Mouse (Mus musculus) adrenal gland (tissue): Measurements from ENCODE around the gene Bola1.
"Not testable (repeated sequence)": the region's sequence is repeated elsewhere in the genome, so short reads cannot be mapped to it uniquely, and the experiment has no call there.

Experiments
- intact Hi-C: fragments of 180-260 bp; cut with DNase I; formaldehyde crosslinking; loops from one replicate; pipeline ENCODE4 v1.15.1; 2025

Gene Bola1

DNA sequence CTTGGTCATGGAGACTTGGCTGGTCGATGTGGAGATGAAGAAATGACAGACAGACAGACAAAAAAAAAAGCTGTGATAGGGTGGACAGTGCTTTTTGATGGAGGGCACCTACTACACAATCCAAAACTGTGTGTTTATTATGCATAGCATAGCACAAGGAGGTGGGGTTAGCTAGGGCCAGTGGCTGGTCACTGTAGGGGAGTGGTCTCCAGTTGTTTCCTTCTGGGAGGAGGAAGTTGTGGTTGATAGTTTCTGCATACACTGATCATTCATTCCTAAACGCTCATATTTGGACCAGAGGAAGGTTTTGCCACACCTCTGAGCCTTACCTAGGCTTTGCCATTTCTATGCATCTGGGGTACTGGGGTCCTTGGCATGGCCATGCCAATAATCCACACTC lies 10.9 kb upstream of the Bola1 start:
- intact Hi-C loops = no loop called here

DNA sequence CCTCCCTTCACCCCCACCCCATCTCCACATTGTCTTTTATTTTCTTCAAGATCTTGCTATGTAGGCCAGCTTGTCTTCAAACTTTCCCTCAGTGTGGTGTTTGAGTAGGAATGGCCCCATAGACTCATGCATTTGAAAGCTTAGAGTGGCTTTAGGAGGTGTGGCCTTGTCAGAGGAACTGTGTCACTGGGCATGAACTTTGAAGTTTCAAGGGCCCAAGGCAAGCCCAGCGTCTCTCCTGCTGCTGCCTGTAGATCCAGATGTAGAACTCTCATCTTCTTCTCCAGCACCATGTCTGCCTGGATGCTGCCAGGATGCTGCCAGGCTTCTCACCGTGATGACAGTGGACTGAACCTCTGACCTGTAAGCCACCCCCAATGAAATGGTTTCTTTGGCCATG lies 9.3 kb upstream of the Bola1 start:
- intact Hi-C loops = no loop called here

DNA sequence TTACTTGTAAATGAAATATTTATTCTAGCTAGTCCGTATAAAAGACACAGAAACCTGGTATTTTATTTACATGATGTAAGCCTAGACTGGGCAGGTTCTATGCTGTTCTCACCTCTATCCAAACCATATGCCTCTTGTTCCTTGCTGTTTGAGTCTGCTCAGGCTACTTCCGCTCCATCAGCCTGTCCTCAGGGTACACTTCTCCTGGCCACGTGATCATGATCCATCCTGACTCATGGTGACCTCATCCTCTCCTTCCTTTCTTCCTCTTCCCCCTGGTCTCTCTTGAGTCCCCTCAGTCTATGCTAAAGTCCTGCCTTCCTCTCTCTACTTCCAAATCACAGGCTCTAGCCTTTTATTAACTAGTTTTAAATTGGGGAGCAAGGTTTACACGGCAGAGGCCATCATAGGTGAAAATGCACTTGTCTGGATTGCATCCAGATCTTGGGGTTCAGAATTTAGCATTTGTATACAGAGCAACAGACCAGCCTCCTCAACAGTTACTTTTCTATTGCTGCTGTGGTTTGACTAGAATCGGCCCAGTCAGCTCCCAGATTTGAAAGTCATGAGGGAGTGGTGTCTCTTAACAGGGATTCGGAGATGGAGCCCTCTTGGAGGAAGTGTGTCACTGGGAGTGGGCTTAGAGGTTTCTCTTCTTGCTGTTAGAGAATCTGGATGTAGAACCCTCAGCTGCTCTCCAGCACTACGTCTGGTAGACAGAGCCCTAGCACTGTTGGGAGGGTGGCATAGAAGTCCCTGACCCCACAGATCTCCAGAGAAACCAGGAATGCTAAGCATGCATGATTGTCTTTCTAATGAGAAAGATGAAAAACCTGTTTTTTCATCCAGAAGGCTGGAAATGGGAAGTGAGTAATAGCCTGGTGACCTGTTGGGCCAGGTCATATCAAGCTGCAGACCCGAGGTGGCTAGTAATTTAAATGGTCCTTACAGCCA lies 7.5 kb upstream of the Bola1 start:
- intact Hi-C loops = no loop called here

DNA sequence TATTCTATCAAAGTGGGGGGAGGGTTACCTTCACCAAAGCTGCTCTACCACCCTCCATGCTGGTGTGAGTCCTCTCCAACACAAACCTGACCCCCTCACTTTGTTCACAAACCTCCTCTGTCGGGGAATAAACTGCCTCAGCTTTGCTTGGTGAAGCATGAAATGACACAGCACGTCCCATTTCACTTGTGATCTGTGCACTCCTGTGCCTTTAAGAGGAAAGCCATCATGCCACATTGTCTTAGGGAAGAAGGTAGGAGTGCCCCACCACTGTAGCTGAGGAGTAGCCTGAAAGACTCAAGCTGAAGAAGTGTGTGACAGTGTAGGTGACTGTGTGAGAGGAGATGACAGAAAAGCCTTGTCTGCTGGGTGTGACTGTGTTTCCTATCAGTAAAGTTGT lies 5.9 kb upstream of the Bola1 start:
- intact Hi-C loops = no loop called here

DNA sequence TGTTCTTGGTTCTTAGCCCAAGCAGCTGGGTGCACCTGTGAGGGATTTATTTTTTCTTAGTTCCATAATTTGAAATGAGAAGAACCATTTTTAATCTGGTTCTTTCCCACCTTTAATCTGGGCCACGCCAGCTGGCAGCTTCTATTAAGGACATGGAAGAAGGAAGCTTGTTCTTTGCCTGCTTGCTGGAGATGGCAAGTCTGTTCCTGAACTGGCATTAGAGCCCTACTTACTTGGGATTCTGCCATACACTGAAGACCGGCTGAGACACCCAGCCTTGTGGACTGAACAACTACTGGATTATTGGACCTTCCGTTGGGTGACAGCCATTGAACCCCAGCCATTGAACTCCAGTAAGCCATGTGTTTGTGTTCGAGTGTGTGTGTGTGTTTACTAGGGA lies 3.3 kb upstream of the Bola1 start:
- intact Hi-C loops = no loop called here

DNA sequence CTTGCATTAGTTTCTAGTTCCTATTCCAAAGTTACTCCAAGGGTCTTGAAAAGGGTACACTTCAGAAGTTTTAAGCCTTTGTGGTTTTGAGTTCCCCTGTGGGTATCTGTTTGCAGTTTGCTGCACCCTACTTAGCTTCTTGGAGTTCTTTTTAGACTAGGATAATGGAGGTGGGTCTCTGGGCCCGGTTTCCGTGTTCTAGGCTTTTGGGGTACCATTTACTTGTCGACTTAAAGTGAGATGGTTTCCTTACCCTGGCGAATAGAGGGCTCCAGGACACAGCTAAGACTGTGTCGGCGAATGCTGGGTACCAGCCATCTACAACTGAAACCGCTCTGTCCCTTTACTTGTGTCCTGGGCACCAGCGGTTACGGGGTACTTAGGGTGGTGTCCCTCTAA lies 2.1 kb upstream of the Bola1 start:
- intact Hi-C loops = loop anchor here (2.0 kb wide), 1 partner anchor 23 kb away; the partner anchor contains the start of gene Hist2h2aa1

DNA sequence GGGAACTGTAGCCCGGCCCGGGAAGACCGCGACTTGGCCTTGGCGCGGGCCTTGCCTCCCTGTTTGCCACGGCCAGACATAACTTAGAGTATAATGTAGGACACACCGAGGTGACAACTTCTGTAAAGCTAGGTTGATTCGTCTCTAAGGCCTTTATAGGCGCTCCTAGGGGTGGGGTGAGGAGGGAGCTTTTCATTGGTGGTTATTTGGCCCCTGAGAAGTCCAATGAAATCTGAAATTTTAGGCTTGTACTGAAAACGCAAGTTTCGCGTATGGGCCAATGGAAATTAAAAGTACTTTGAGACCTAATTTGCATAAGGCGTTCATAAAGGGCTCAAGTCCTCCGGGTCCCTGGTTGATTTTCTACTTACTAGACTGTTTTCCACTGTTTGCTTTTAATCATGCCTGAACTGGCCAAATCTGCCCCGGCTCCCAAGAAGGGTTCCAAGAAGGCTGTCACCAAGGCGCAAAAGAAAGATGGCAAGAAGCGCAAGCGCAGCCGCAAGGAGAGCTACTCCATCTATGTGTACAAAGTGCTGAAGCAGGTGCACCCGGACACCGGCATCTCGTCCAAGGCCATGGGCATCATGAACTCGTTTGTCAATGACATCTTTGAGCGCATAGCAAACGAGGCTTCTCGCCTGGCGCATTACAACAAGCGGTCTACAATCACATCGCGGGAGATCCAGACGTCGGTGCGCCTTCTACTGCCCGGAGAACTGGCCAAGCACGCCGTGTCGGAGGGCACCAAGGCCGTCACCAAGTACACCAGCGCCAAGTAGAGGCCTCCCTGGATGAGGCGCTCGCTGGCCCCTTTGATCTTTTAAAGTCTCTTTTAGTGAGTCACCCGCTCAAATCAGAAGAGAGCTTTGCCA lies 1.5 kb upstream of the Bola1 start, which contains the start of the genes Hist2h2ac and Hist2h2be:
Hist2h2ac (minus strand) TSS at position 116 of the 875 bp plus-strand sequence.
Hist2h2be (plus strand) TSS at position 355 of the 875 bp plus-strand sequence.
- intact Hi-C loops = loop anchor here (2.0 kb wide), 1 partner anchor 24 kb away; the partner anchor contains the start of gene Hist2h2aa1

DNA sequence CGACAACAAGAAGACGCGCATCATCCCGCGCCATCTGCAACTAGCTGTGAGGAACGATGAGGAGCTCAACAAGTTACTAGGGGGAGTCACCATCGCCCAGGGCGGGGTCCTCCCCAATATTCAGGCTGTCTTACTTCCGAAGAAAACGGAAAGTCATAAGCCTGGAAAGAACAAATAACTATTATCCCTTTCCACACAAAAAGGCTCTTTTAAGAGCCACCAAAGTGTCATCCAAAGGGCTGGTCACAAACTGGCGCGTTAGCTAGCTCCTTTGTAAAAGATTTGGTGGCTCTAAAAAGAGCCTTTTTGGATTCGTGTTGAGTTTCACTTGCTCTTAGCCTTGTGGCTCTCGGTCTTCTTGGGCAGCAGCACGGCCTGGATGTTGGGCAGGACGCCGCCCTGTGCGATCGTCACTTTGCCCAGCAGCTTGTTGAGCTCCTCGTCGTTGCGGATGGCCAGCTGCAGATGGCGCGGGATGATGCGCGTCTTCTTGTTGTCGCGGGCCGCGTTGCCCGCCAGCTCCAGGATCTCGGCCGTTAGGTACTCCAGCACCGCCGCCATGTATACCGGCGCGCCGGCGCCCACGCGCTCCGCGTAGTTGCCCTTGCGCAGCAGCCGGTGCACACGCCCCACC lies 739 bp upstream of the Bola1 start:
- intact Hi-C loops = loop anchor here (2.0 kb wide), 1 partner anchor 25 kb away; the partner anchor contains the start of gene Hist2h2aa1

DNA sequence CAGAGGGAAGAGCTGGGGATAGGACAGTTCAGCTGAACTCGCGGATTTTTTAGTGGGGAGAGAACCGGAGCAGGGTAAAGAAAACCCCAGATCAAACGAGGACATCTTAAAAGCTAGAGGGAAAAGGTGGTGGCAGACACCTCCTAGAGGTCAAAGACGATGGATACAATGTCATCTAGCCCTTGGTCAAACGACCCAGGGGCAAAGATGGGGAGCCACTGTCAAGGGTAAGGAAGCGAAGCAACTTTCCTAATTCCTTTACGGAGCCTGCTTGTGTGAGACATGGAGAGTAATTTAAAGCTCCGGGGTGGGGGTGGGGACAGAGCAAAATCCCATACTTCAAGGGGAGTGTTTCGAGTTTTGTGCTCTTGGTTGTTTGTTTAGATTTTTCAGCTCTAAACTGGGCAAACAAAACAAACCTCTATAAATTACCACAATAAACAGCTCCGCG lies 293 bp downstream of the Bola1 start:
- intact Hi-C loops = loop anchor here (5.0 kb wide), 2 partner anchors 43 to 57 kb away; partner anchors contain the start of genes Hist2h4 and Mtmr11

DNA sequence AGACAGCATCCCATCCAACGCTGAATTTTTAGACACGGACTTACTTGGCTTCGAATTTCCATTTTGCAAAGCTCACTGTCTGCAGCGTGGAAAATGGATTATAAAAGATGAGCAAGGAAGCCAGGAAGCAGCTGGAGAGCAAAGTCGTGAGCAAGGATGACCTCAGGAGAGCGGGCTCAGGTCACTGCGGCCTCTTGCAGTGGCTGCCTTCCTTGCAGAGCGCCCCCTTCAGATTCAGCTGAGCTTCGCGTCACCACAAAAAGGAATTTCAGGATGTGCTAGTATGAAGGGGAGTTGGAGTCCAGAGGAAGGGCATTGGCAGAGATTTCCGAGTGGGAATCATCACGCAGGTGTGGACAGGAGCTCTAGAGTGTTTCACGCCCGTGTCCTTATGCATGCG lies 10.3 kb downstream of the Bola1 start:
- intact Hi-C loops = no loop called here

DNA sequence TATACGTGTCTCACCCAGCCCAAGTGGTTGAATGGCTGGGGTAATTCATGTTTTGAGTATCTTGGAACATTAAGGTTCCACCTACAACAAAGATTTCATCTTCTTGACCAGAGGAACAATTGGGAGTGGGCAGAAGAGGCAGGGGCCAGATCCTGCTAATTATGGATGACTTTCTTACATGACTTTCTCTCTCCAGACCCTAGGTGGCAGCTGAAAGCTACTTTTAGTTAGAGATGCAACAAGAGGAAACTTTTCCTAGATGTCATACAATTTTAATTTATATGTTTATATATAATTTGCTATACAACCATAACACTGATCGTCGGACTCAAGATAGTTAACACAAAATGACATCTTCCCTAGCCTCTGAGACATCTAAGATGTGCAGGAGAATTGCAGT lies 11.7 kb downstream of the Bola1 start:
- intact Hi-C loops = no loop called here

DNA sequence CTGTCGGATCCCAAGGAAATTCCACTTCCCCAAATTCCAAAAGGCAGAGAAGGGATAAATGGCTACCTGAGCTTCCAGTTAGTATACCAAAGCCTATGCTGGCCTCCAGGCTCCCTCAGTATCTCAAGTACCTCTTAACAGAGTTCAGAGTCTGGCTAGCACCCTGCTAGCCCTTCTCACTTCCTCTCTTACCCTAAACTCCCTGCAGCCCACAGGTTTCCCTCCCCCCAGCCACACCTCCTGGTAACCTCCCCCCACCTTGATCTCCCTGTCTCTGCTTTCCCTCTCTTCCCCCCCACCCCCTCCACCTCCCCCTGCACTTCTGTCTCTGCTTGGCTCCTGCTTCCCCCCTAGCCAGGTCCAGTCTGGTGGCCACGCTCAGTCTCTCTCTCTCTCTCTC lies 19.8 kb downstream of the Bola1 start:
- intact Hi-C loops = no loop called here

DNA sequence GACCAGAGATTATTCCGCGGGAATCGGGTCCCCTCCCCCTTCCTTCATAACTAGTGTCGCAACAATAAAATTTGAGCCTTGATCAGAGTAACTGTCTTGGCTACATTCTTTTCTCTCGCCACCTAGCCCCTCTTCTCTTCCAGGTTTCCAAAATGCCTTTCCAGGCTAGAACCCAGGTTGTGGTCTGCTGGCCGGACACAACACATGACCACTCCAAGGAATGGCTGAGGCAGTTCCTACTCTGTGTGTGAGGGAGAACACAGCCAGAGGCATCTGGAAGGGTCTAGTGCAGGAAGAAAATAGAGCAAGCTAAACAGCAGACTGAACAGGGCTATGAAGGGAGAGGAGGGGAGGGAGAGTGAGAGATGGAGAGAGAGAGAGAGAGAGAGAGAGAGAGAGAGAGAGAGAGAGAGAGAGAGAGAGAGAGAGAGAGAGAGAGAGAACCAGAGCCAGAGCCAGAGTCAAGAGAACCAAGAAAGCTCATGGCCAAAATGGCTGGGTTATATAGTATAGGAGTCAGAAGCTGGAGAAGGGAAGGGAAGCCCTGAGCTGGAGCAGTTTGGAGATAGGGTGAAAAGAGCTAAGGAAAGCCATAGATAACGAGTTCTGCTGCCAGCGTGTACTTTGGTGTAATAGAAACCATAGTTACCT lies 20.8 kb downstream of the Bola1 start:
- intact Hi-C loops = not testable (repeated sequence)

DNA sequence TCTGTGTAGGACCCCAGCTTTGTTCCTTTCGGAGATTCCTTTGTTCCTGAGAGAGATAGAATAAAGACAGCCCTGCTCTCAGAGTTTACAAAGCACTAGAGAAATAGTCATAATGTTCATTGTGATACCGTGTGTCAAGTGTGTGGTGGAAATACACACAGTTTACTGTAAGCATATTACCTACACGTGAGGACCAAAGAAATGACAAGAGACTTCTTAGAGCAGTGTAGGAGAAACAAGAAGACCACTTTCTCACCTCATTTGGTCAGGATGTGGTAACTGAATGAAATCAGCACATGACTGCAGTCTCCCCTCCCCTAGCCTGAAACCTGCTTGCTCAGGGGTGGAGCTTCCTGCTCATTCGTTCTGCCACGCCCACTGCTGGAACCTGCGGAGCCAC lies 21.3 kb downstream of the Bola1 start:
- intact Hi-C loops = no loop called here

DNA sequence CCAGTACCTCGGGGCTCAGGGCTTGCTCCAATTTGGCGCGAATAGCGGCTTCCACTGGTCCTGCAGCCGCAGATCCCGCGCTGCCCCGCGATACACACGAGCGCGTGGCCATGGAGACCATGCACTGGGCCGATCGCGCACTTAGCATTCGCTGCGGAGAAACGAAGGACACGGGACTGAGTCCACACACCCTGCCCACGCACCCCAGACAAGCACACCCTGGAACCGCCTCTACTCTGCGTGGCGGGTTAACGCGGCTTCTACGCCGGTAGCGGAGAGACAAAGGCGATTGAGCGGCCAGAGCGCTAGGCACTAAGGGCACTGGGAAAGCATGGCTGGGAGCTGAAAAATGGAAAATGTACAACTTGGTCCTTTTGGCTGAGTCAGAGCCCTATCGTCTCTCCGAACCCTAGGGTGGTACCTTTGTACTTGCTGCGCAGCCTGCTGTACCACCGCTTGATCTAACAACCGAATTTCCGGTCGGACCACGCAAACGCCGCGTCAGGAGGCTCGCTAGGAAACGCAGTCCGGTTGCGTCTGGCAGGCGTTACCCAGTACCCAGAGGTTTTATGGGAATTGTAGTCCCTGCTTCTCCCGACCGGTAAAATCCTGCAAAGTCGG lies 22.3 kb downstream of the Bola1 start:
- intact Hi-C loops = no loop called here

DNA sequence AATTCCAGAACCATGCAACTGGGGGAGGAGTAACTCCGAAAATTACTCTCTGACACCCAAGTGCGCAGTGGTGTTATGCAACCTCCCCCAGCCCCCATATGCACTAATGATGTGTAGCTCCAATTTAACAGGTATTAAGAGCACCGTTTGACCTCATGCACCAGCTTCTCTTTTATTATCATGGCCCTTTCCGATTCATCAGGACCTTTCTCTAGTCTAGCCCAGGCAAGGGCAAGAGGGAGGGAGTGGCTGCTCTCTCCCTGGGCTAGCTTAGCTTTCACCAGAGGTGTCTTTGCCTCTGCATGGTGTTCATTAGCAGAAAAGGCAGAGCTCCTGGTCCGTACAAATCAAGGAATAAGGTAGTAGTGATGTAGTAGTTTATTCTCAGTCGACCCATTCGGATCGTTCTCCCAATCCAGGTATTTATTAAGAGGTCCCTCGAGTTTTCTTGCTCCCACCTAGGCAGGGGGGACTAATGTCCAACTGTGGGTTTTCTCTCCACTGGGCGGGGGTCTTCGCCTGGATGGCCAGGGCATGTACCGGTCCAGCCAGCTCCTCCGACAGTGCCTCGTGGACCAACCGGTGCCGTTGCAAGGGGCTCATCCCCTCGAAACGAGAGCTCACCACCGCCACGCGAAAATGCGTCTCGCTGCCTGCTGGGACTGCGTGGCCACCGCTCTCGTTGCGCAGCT lies 22.9 kb downstream of the Bola1 start:
- intact Hi-C loops = no loop called here

DNA sequence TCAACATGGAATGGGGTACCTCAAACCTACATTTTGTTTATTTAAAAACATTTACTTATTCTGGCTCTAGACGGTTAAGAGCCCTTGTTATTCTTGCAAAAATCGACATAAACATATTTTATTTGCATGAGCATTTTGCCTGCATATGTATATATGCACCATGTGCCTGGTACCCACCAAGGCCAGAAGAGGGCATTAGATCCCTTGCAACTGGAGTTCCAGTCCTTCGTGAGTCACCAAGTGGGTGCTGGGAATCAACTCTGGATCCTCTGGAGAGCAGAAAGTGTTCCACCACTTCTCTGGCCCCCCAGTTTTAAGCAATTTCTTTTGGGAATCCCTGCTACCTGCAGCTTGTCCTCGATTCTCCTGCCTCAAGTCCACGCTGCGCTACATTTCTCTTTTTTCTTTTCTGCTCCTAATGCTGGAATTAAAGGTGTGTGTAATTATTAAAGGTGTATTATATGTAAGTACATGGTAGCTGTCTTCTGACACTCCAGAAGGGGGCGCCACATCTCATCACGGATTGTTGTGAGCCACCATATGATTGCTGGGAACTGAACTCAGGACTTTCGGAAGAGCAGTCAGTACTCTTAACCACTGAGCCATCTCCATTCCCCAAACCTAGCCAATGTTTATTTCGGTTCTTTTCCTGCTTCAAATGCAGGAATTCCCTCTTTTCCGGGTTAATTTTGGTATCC lies 23.7 kb downstream of the Bola1 start:
- intact Hi-C loops = no loop called here

DNA sequence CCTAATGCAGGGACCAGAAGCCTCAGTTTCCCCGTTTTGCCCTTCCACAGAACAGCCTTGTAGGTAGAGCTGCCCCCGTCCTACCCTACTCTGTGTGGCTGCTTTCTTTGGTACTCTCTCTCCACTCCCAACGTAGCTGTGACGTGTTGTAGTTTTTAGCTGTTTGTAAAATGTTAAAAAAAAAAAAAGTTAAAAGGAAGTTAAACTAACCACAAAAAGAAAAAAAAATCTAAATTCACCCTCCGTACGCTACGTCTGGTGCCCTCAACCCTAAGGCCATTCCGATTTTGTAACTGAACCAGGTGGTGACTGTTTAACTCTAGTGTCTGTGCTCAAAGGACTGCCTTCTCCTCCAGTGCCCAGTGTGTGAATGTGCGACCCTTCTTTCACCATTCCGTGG lies 24.5 kb downstream of the Bola1 start:
- intact Hi-C loops = no loop called here

DNA sequence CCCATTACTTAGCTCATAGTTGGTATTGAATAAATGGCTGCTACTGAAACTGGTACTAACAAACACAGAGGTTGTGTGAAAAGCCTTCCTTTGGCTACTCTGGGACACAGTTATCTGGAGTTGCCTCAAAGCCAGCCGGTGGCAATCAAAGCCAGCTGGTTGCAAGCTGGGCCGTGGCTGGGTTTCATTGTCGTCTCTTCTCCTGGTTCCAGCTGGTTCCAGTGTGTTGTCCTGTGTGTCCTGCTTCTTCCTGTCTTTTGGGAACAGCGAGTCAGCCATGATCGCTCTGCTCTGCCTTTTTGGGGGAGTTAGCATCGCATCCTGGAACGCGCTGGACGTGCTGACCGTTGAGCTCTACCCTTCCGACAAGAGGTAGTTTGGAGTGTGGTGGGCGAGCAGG lies 26.5 kb downstream of the Bola1 start:
- intact Hi-C loops = no loop called here
